Mouse (Mus musculus) cortical plate, adult 2 months (tissue): ENCODE data around the gene Tnp1.

Experiments
- CTCF ChIP-seq: fragments of 200-500 bp; IDR thresholded peaks from 2 replicates; pipeline ENCODE4 v1.5.1; 2011; ENCODE audit warnings: mild to moderate bottlenecking, control low read depth, low read length; ENCODE audit not compliant: insufficient read depth; ENCODE audit errors: extremely low read depth
- POLR2A ChIP-seq: fragments of 200-500 bp; IDR thresholded peaks from 2 replicates; pipeline ENCODE4 v1.6.1; 2011; ENCODE audit warnings: mild to moderate bottlenecking, low read length, control low read depth; ENCODE audit not compliant: insufficient read depth; ENCODE audit errors: extremely low read depth

GRCm38 (mm10) chr1:73004890-73005289 is 10.8 kb downstream of the Tnp1 start:
- no peak for TF ChIP-seq POLR2A
- no peak for TF ChIP-seq CTCF
